Mouse (Mus musculus): ENCODE results near the gene Slc3a2. TPM values are rescaled to one million over a fixed set of nuclear protein-coding genes. Genes with fewer than 3 reads are reported as not detected.

Gene Slc3a2
- polyA plus RNA-seq, 1 experiment: 207 TPM

DNA sequence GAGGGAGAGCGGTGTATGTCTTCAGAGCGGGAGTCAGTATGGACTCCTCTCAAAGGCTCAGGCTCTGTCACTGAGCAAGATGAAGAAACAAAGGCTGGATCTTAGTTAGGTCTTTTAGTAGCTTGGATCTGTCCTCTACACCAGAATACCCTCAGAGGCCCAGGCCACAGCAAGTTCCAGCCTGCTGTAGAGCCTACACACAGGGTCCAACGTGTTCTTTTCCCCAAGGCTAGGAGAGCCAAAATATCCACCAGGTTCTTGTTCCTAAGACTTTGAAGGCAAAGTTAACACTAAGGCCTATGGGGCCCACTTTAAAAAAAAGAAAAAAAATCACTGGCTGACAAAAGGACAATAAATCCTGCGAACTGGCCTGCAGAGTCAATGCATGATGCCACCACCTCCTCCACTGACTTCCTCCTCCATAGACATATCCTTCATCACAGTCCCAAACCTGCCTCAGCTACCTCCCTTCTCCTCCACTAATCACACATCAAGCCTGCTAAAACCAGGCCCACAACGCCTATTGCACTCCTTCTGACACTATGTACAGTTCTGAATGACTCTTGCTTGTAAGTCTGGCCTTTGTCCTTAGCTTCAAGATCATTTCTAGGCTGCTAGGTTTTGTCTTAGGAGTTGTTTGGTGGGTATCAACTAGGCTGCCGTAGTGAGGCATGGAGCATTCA lies 18.0 kb downstream of the Slc3a2 start:
- no peaks in the 10 kb centered on the region for H3K27me3 ChIP-seq (ENCODE audit: control insufficient read depth, insufficient read depth, insufficient read length)
- H3K79me2 ChIP-seq (ENCODE audit: control insufficient read depth, insufficient read depth): peaks cover 16% of the 10 kb centered on the region
- peaks cover 10% of the 10 kb centered on the region for H3K79me3 ChIP-seq (ENCODE audit: low read depth)
- TF ChIP-seq CTCF (IDR thresholded peaks at IDR 0.05; ENCODE audit: control insufficient read depth, insufficient read depth, insufficient read length): no peak
- TF ChIP-seq FOSL1 (IDR thresholded peaks at IDR 0.05; ENCODE audit: insufficient read depth, low read length, poor library complexity, severe bottlenecking): no peak
- no peak for TF ChIP-seq MAX (IDR thresholded peaks at IDR 0.05)
- no peak for TF ChIP-seq USF1 (IDR thresholded peaks at IDR 0.05; ENCODE audit: low read depth)
- no peak for TF ChIP-seq CEBPB (IDR thresholded peaks at IDR 0.05; ENCODE audit: low read depth)
- no peak for TF ChIP-seq MYOG (IDR thresholded peaks at IDR 0.05; ENCODE audit: control insufficient read depth, extremely low read depth, insufficient read length)
- TF ChIP-seq MYOD1 (IDR thresholded peaks at IDR 0.05; ENCODE audit: control insufficient read depth, insufficient read length, low read depth): no peak
- no peak overlapping the region for H3K4me3 ChIP-seq (ENCODE audit: insufficient read depth, poor library complexity, severe bottlenecking)
- no peak overlapping the region for H3ac ChIP-seq (ENCODE audit: control insufficient read depth, insufficient read length, low read depth)
- H3K36me3 ChIP-seq (ENCODE audit: control insufficient read depth, insufficient read depth): peaks cover 40% of the 10 kb centered on the region

- Histone ChIP-seq H3K27me3 (ENCODE audit: control insufficient read depth, insufficient read depth, insufficient read length) (no peaks in the 10 kb centered on the region), H3K79me2 (ENCODE audit: control insufficient read depth, insufficient read depth) (no peaks in the 10 kb centered on the region), H3K4me3 (ENCODE audit: insufficient read depth, poor library complexity, severe bottlenecking) (no peak overlapping the region), H3K36me3 (ENCODE audit: control insufficient read depth, insufficient read depth) (peaks cover 24% of the 10 kb centered on the region), H3K79me3 (ENCODE audit: low read depth) (no peaks in the 10 kb centered on the region), H3ac (ENCODE audit: control insufficient read depth, insufficient read length, low read depth) (no peak overlapping the region)
- TF ChIP-seq CEBPB (IDR thresholded peaks at IDR 0.05; ENCODE audit: low read depth): no peak
These were observed 19.6 kb downstream of the Slc3a2 start for GRCm38 (mm10) chr19:8703571-8703970.

GRCm38 (mm10) chr19:8702458-8702857 lies 20.7 kb downstream of the Slc3a2 start:
- no peaks in the 10 kb centered on the region for H3K79me2 ChIP-seq (ENCODE audit: control insufficient read depth, insufficient read depth)
- H3K79me3 ChIP-seq (ENCODE audit: low read depth): no peaks in the 10 kb centered on the region
- TF ChIP-seq FOSL1 (IDR thresholded peaks at IDR 0.05; ENCODE audit: insufficient read depth, low read length, poor library complexity, severe bottlenecking) (no peak), MYOD1 (IDR thresholded peaks at IDR 0.05; ENCODE audit: control insufficient read depth, insufficient read length, low read depth) (no peak), CTCF (IDR thresholded peaks at IDR 0.05; ENCODE audit: control insufficient read depth, insufficient read depth, insufficient read length) (no peak), USF1 (IDR thresholded peaks at IDR 0.05; ENCODE audit: low read depth) (no peak), CEBPB (IDR thresholded peaks at IDR 0.05; ENCODE audit: low read depth) (no peak), MYOG (IDR thresholded peaks at IDR 0.05; ENCODE audit: control insufficient read depth, extremely low read depth, insufficient read length) (no peak), MAX (IDR thresholded peaks at IDR 0.05) (no peak)
- no peak overlapping the region for H3K4me3 ChIP-seq (ENCODE audit: insufficient read depth, poor library complexity, severe bottlenecking)
- peaks cover 13% of the 10 kb centered on the region for H3K36me3 ChIP-seq (ENCODE audit: control insufficient read depth, insufficient read depth)
- no peak overlapping the region for H3ac ChIP-seq (ENCODE audit: control insufficient read depth, insufficient read length, low read depth)
- H3K27me3 ChIP-seq (ENCODE audit: control insufficient read depth, insufficient read depth, insufficient read length): no peaks in the 10 kb centered on the region

GRCm38 (mm10) chr19:8699652-8700051 lies 23.5 kb downstream of the Slc3a2 start:
- no peaks in the 10 kb centered on the region for H3K36me3 ChIP-seq (ENCODE audit: control insufficient read depth, insufficient read depth)
- no peak for TF ChIP-seq MAX (IDR thresholded peaks at IDR 0.05)
- TF ChIP-seq CEBPB (IDR thresholded peaks at IDR 0.05; ENCODE audit: low read depth): no peak
- no peak for TF ChIP-seq FOSL1 (IDR thresholded peaks at IDR 0.05; ENCODE audit: insufficient read depth, low read length, poor library complexity, severe bottlenecking)
- TF ChIP-seq MYOG (IDR thresholded peaks at IDR 0.05; ENCODE audit: control insufficient read depth, extremely low read depth, insufficient read length): no peak
- H3K79me3 ChIP-seq (ENCODE audit: low read depth): no peaks in the 10 kb centered on the region
- no peak overlapping the region for H3ac ChIP-seq (ENCODE audit: control insufficient read depth, insufficient read length, low read depth)
- H3K4me3 ChIP-seq (ENCODE audit: insufficient read depth, poor library complexity, severe bottlenecking): no peak overlapping the region
- H3K79me2 ChIP-seq (ENCODE audit: control insufficient read depth, insufficient read depth): no peaks in the 10 kb centered on the region
- no peaks in the 10 kb centered on the region for H3K27me3 ChIP-seq (ENCODE audit: control insufficient read depth, insufficient read depth, insufficient read length)

DNA sequence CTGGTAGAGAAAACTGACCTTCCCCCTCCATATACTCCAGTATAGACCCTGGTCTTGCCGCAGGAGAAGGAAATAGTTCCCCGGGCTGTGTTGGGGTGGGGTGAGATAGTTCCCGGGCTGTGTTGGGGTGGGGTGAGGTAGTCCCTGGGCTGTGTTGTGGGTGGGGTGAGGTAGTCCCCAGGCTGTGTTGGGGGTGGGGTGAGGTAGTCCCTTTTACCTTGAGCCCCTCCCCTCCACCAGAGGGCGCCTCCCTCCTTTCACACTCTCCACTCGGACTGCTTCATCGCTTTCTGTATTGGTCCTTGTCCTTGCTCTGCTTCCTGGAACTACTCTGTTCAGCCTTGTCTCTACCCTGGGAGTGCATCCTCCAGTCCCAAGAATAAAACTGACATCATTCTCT lies 27.8 kb downstream of the Slc3a2 start:
- Histone ChIP-seq H3K36me3 (ENCODE audit: control insufficient read depth, insufficient read depth) (no peaks in the 10 kb centered on the region), H3ac (ENCODE audit: control insufficient read depth, insufficient read length, low read depth) (no peak overlapping the region), H3K27me3 (ENCODE audit: control insufficient read depth, insufficient read depth, insufficient read length) (no peaks in the 10 kb centered on the region), H3K79me3 (ENCODE audit: low read depth) (no peaks in the 10 kb centered on the region), H3K4me3 (ENCODE audit: insufficient read depth, poor library complexity, severe bottlenecking) (no peak overlapping the region), H3K79me2 (ENCODE audit: control insufficient read depth, insufficient read depth) (no peaks in the 10 kb centered on the region)
- TF ChIP-seq CEBPB (IDR thresholded peaks at IDR 0.05; ENCODE audit: low read depth) (no peak), CTCF (IDR thresholded peaks at IDR 0.05; ENCODE audit: control insufficient read depth, insufficient read depth, insufficient read length) (peak; percentile 29)

DNA sequence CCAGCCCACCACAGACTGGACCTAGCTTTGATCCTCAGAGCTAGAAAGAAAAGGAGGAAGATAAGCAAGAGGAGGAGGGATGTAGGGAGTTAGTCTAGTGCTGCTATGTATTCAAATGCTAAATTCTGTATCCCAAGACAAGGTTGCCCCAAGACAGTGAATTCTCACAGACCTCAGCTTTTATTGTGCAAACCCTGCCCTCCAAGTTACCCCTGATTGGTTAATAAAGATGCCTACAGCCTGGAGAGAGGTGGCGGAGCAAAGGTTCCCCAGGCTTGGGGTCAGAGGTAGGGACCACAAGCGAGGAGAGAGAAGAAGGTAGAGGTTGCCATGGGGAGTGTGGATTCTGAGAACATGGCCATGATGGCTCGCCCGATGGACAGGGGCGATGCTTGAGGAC lies 30.4 kb downstream of the Slc3a2 start:
- no peak overlapping the region for H3ac ChIP-seq (ENCODE audit: control insufficient read depth, insufficient read length, low read depth)
- no peaks in the 10 kb centered on the region for H3K36me3 ChIP-seq (ENCODE audit: control insufficient read depth, insufficient read depth)
- H3K79me2 ChIP-seq (ENCODE audit: control insufficient read depth, insufficient read depth): no peaks in the 10 kb centered on the region
- no peaks in the 10 kb centered on the region for H3K79me3 ChIP-seq (ENCODE audit: low read depth)
- H3K4me3 ChIP-seq (ENCODE audit: insufficient read depth, poor library complexity, severe bottlenecking): no peak overlapping the region
- TF ChIP-seq USF1 (IDR thresholded peaks at IDR 0.05; ENCODE audit: low read depth): no peak
- TF ChIP-seq CTCF (IDR thresholded peaks at IDR 0.05; ENCODE audit: control insufficient read depth, insufficient read depth, insufficient read length): no peak
- TF ChIP-seq CEBPB (IDR thresholded peaks at IDR 0.05; ENCODE audit: low read depth): no peak
- no peaks in the 10 kb centered on the region for H3K27me3 ChIP-seq (ENCODE audit: control insufficient read depth, insufficient read depth, insufficient read length)
